ENCODE assay signal across 10 mouse cellular contexts in genomic region chr9:121303086-121303485, GRCm38 (mm10). TPM values are rescaled to one million over a fixed set of nuclear protein-coding genes. Genes with fewer than 3 reads are reported as not detected.
DNase-seq lines count a peak whose midpoint lies in the region; ATAC-seq and TF ChIP-seq lines count a peak whose summit lies in the region.
"Had no signal": no experiment of that assay in that cellular context is flagged by ENCODE, and none has a peak within 500 bp of the region (broad histone marks: within the 10 kb centered on the region; RNA-seq: fewer than 3 reads in every experiment).

No protein-coding gene starts in this region.

- no peak overlapping the region for H3K4me3 ChIP-seq in heart, adult 2 months
- H3K4me3 ChIP-seq in heart, embryonic 12.5 days = no peak overlapping the region
- H3K4me3 ChIP-seq in E14TG2a.4 (replicated peaks; ENCODE audit: low read length) = peak overlapping the region; percentile 60
- no peak overlapping the region for H3K4me3 ChIP-seq in forebrain, embryonic 12.5 days (replicated peaks)
- no peak overlapping the region for H3K4me3 ChIP-seq in limb, embryonic 15.5 days

- peaks cover 54% of the 10 kb centered on the region for H3K4me1 ChIP-seq in heart, adult 2 months (ENCODE audit: control insufficient read depth, insufficient read depth, low read length)
- peaks cover 48% of the 10 kb centered on the region for H3K4me1 ChIP-seq in heart, embryonic 12.5 days (replicated peaks)
- peaks cover 94% of the 10 kb centered on the region for H3K4me1 ChIP-seq in E14TG2a.4 (replicated peaks; ENCODE audit: low read depth, low read length)
- peaks cover 71% of the 10 kb centered on the region for H3K4me1 ChIP-seq in forebrain, embryonic 12.5 days
- peaks cover 33% of the 10 kb centered on the region for H3K4me1 ChIP-seq in limb, embryonic 15.5 days

- no peak for TF ChIP-seq CTCF in heart, adult 2 months (IDR thresholded peaks at IDR 0.05)
- TF ChIP-seq CTCF in E14TG2a.4 (conservative IDR thresholded peaks at IDR 0.05; ENCODE audit: low read length) = no peak

- H3K27me3 ChIP-seq in heart, adult 2 months (ENCODE audit: control insufficient read depth, insufficient read depth, low read length) = no peaks in the 10 kb centered on the region
- H3K27me3 ChIP-seq in heart, embryonic 12.5 days (replicated peaks) = no peaks in the 10 kb centered on the region
- peaks cover 9% of the 10 kb centered on the region for H3K27me3 ChIP-seq in E14TG2a.4 (ENCODE audit: insufficient read depth, low read length)
- H3K27me3 ChIP-seq in forebrain, embryonic 12.5 days = no peaks in the 10 kb centered on the region
- H3K27me3 ChIP-seq in limb, embryonic 15.5 days = no peaks in the 10 kb centered on the region

- H3K27ac ChIP-seq in heart, adult 2 months = peak overlapping the region; percentile 54
- H3K27ac ChIP-seq in heart, embryonic 12.5 days (ENCODE audit: poor library complexity, severe bottlenecking) = no peak overlapping the region
- H3K27ac ChIP-seq in forebrain, embryonic 12.5 days = peak overlapping the region; percentile 83
- 0 out of 2 replicates have a peak overlapping the region, but pooled peaks have one; percentile 22 for H3K27ac ChIP-seq in limb, embryonic 15.5 days

- ATAC-seq in heart, embryonic 12.5 days (ENCODE audit: insufficient number of reproducible peaks, low FRiP score) = no peak
- ATAC-seq in forebrain, embryonic 12.5 days (ENCODE audit: low FRiP score) = no peak
- ATAC-seq in limb, embryonic 15.5 days (ENCODE audit: insufficient number of reproducible peaks, low FRiP score, low TSS enrichment, low read depth) = no peak
- ATAC-seq: activated CD4-positive, CD25-positive, alpha-beta regulatory T cell, adult 4 months; CD4-positive, CD25-positive, alpha-beta regulatory T cell, adult 4 months had no signal

- H3K9me3 ChIP-seq in heart, embryonic 12.5 days (replicated peaks) = no peaks in the 10 kb centered on the region
- H3K9me3 ChIP-seq in E14TG2a.4 (ENCODE audit: low read length) = no peaks in the 10 kb centered on the region
- no peaks in the 10 kb centered on the region for H3K9me3 ChIP-seq in forebrain, embryonic 12.5 days
- H3K9me3 ChIP-seq in limb, embryonic 15.5 days = no peaks in the 10 kb centered on the region

- 9% methylated on average over 6 of the region's 6 CpGs for WGBS in heart, adult 2 months
- WGBS in heart, embryonic 12.5 days = 59% methylated on average over 6 of the region's 6 CpGs
- 49% methylated on average over 6 of the region's 6 CpGs for WGBS in forebrain, embryonic 12.5 days
- WGBS in limb, embryonic 15.5 days = 61% methylated on average over 6 of the region's 6 CpGs

- TF ChIP-seq POLR2A in heart, adult 2 months (IDR thresholded peaks at IDR 0.05; ENCODE audit: insufficient read depth, low read depth, low read length) = no peak

- H3K36me3 ChIP-seq in heart, adult 2 months (ENCODE audit: control insufficient read depth, insufficient read depth, low read length) = peaks cover 18% of the 10 kb centered on the region
- no peaks in the 10 kb centered on the region for H3K36me3 ChIP-seq in heart, embryonic 12.5 days
- peaks cover 45% of the 10 kb centered on the region for H3K36me3 ChIP-seq in E14TG2a.4 (ENCODE audit: insufficient read depth, low read length)
- H3K36me3 ChIP-seq in forebrain, embryonic 12.5 days (replicated peaks) = no peaks in the 10 kb centered on the region
- 0 out of 2 replicates have a peak, but pooled peaks cover 3% of the 10 kb centered on the region for H3K36me3 ChIP-seq in limb, embryonic 15.5 days

- intact Hi-C loops in heart, adult 2 months (cut with DNase I) = no loop called here
- intact Hi-C loops in left cerebral cortex, postnatal 14 days (cut with DNase I) = no loop called here

- DNase-seq in heart, adult 2 months = peak in 1 of 2 experiments; percentile 56
- no peak for DNase-seq in left cerebral cortex, postnatal 14 days (ENCODE audit: low spot score in 2 of 2)
- DNase-seq in embryo, embryonic 9.5 days (ENCODE audit: extremely low spot score) = no peak
- DNase-seq in spleen, adult 18-20 months = no peak

- peaks cover 10% of the 10 kb centered on the region for H3K79me2 ChIP-seq in heart, adult 2 months (replicated peaks; ENCODE audit: control insufficient read depth, insufficient read depth, low read length)

- H3K4me2 ChIP-seq in heart, embryonic 12.5 days = no peak overlapping the region
- peak overlapping the region; percentile 45 for H3K4me2 ChIP-seq in forebrain, embryonic 12.5 days
- H3K4me2 ChIP-seq in limb, embryonic 15.5 days = no peak overlapping the region

- TF ChIP-seq EP300 in heart, adult 2 months (IDR thresholded peaks at IDR 0.05; ENCODE audit: insufficient read depth, low read depth, low read length) = no peak

- no peak overlapping the region for H3K9ac ChIP-seq in heart, adult 2 months (ENCODE audit: low read depth, low read length)
- H3K9ac ChIP-seq in heart, embryonic 12.5 days = no peak overlapping the region
- peak overlapping the region; percentile 26; the same call in 1 of the 2 replicates for H3K9ac ChIP-seq in forebrain, embryonic 12.5 days
- H3K9ac ChIP-seq in limb, embryonic 15.5 days = no peak overlapping the region

RNA-seq across cellular contexts. Expression of gene Trak1, which starts 5.8 kb away (rescaled TPM):
- 100 to 1,000 TPM; 276 to 302 TPM for total RNA-seq in heart, adult 2 months (2021)
- polyA plus RNA-seq in heart, adult 2 months (2012; rRNA removed) = 170 and 204 TPM in 2 replicates
- polyA plus RNA-seq in heart, embryonic 12.5 days (2016; fragmentation: Nextera tagmentation; extraction: Ambion mirVana) = 37.3 and 42.0 TPM in 2 replicates
- polyA plus RNA-seq in forebrain, embryonic 12.5 days (2016; fragmentation: Nextera tagmentation; extraction: Ambion mirVana) = 41.2 and 45.3 TPM in 2 replicates
- 22.5 and 25.9 TPM in 2 replicates for polyA plus RNA-seq in limb, embryonic 15.5 days (2015; fragmentation: Nextera tagmentation; extraction: Ambion mirVana)
- total RNA-seq in left cerebral cortex, postnatal 14 days (2021) = 100 to 1,000 TPM; 217 to 226 TPM

RNA-seq across cellular contexts. Expression of gene Ulk4, which starts 26.1 kb away (rescaled TPM):
- under 1 TPM; 0.18 to 0.30 TPM for total RNA-seq in heart, adult 2 months (2021)
- polyA plus RNA-seq in heart, adult 2 months (2012; rRNA removed) = 0.47 and 2.3 TPM in 2 replicates
- 97.4 and 111 TPM in 2 replicates for polyA plus RNA-seq in heart, embryonic 12.5 days (2016; fragmentation: Nextera tagmentation; extraction: Ambion mirVana)
- polyA plus RNA-seq in forebrain, embryonic 12.5 days (2016; fragmentation: Nextera tagmentation; extraction: Ambion mirVana) = 179 and 182 TPM in 2 replicates
- polyA plus RNA-seq in limb, embryonic 15.5 days (2015; fragmentation: Nextera tagmentation; extraction: Ambion mirVana) = 136 and 149 TPM in 2 replicates
- total RNA-seq in left cerebral cortex, postnatal 14 days (2021) = 1 to 10 TPM; 8.8 to 8.9 TPM

Comparison
In these comparisons a context has a peak if more than half of its experiments do, and no peak if none do; other contexts are left out.
1. RNA of gene Ulk4, which starts 26.1 kb away (polyA plus RNA-seq): 179 to 182 TPM in forebrain, embryonic 12.5 days, 136 to 149 TPM in limb, embryonic 15.5 days and 97.4 to 111 TPM in heart, embryonic 12.5 days; 0.47 to 2.3 TPM in heart, adult 2 months; every median in the first group is over 10 times any median in the second.